Mouse (Mus musculus): ENCODE measurements around the gene Vmn1r138.
"Not testable (repeated sequence)": the region's sequence is repeated elsewhere in the genome, so short reads cannot be mapped to it uniquely, and the experiment has no call there.

Gene Vmn1r138

DNA sequence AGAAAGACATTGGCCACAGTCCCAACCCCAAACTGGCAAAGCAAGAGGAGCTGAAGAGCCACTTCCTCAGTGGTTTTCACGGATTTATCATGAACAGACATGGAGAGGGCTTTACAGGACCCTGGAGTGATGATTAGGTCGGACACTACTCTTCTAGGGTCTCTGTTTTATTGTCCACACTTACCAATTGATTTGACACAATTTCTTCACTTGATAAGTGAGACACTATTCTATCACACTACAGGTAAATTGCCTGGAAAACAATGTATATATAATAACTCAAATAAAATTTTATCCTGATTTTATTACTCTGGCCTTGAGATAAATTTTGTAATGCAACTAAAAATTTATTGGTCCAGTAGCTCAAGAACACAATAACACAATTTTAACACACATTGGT is at the start of gene Vmn1r138:
TSS of gene Vmn1r138 (minus strand) at position 101 of the 400 bp plus-strand sequence.
- DNase-seq = not testable (repeated sequence)

DNA sequence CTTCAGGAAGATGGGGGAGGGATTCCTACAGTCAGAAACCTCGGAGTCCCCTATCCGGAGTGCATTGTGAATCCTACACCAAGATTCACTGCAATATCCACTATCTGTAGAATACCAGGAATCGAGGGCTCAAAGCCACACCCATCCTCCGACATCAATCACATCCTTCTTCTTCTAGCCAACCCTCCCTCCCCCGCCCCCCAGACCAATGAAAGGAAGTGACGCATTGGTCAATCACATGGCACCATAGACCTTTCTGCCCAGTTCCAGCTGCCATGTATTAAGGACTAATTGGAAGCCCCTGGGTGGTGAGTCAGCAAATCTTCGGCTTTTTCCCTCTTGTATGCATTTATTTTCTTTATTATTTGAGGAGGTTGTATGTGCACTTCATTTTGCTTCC is 40.1 kb upstream of the Vmn1r138 start, which contains the start of gene Vmn1r139:
TSS of gene Vmn1r139 (plus strand) at position 301 of the 400 bp plus-strand sequence.
- DNase-seq = not testable (repeated sequence)

DNA sequence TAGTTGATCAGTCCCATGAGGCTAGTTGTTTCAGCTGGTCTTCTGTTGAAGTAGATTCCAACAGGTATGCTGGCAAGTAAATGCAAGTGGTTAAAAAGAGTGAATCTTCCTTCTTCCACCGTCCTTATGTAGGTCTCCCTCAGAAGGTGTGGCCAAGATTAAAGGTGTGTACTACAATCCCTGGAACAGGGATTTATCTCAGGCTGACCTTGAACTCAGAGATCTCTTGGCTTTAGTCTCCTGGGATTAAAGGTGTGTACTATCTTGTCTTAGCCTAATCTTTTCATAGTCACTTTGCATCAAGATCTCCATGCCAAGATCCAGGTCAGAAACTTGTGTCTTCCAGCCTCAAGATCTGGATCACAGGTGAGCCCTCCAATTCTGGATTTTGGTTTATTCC is 27.5 kb upstream of the Vmn1r138 start, which contains the start of gene Gm6176:
TSS of gene Gm6176 (minus strand) at position 101 of the 400 bp plus-strand sequence.
- not testable (repeated sequence) for DNase-seq

DNA sequence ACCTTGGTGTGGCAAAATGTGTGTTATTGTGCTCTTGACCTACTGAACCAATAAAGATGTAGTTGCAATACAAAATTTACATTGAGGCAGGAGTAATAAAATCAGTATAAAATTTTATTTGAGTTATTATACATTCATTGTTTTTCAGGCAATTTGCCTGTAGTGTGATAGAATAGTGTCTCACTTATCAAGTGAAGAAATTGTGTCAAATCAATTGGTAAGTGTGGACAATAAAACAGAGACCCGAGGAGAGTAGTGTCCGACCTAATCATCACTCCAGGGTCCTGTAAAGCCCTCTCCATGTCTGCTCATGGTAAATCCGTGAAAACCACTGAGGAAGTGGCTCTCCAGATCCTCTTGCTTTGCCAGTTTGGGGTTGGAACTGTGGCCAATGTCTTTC is 34.4 kb downstream of the Vmn1r138 start, which contains the start of gene Vmn1r137:
TSS of gene Vmn1r137 (plus strand) at position 301 of the 400 bp plus-strand sequence.
- DNase-seq = not testable (repeated sequence)

All from liver (tissue).